Mouse (Mus musculus): Measurements from ENCODE around the gene Pfn3.

DNA sequence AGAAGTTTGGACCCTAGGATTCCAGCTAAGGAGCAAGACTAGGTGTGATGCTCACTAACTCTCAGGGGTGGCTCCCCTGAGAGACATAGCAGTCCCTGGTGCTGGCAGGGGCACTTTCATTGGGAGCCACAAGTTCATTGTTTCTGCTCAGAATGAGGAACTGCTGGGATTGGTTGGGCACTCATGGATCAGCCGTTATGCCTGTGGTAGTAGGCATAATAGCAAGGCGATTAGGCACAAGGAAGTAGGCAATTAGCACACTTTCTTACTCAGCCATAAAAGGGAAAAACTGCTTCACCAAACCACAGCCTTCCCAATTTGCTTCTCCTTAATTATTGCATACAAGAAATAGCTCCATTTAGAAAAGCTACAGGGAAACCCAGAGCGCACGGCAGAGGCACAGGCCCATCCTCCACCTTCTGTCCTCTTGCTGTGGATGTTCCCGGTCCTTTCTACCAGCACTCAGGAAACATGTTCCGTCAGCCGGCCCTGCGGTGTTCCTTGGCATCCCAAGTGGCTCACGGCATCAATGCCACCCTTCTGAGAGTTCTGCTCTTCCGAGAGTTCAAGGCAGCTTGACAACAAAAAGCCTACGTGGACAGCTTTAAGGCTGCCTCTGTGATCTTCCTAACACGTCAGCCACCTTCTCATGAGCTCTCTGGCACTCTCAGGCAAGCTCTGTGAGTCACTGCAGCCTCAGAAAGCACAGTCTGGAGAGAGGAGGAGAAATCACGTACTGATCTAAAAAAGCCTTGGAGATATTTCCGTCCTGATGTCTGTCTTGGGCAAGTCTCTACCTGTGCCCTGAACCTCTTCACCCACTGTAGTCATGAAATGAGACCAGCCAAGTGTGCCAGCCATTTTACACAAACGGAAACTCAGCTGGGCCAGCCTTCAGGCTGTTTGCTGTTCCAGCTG lies 10.8 kb downstream of the Pfn3 start:
- TF ChIP-seq TAL1 (IDR thresholded peaks at IDR 0.05; ENCODE audit: low read length) (no peak), GATA1 (IDR thresholded peaks at IDR 0.05; ENCODE audit: low read length) (no peak)
